Mouse (Mus musculus) brain, embryonic 14.5 days (tissue): ENCODE measurements around the gene Oard1.

Experiments used
- CTCF ChIP-seq: fragments of 200-500 bp; IDR thresholded peaks from 2 replicates; pipeline ENCODE4 v1.5.1; 2012; ENCODE audit warnings: inconsistent platforms, mild to moderate bottlenecking, moderate library complexity, borderline replicate concordance; ENCODE audit not compliant: insufficient read depth, insufficient read length; ENCODE audit errors: extremely low read depth
- POLR2A ChIP-seq: fragments of 200-500 bp; IDR thresholded peaks from 2 replicates; pipeline ENCODE4 v1.6.1; 2012; ENCODE audit warnings: mild to moderate bottlenecking, inconsistent platforms, borderline replicate concordance; ENCODE audit not compliant: poor library complexity, insufficient read depth, insufficient read length, severe bottlenecking; ENCODE audit errors: extremely low read depth

DNA sequence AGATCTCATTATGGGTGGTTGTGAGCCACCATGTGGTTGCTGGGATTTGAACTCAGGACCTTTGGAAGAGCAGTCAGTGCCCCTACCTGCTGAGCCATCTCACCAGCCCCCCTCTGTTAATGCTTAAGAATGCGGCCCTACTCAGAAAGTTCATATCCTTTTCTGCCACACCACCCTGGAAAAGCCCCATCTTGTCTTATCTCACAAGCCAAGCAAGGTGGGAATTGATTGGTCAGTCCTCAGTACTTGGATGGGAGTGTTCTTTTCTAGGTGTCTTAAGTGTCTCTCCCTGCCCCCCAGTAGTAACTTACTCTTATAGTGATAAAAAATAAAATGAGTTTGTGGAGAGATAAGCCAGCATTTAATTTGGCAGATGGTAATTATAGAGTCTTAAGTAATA, 5.1 kb upstream of the Oard1 start:
- TF ChIP-seq CTCF (no peak), POLR2A (no peak)
